Mouse (Mus musculus) ES-Bruce4 (cell line): ENCODE results near the gene B430306N03Rik.

Experiments
- CTCF ChIP-seq: IDR thresholded peaks from one replicate; pipeline ENCODE4 v1.8.1; 2011; ENCODE audit warnings: low read depth, low read length
- POLR2A ChIP-seq: IDR thresholded peaks from one replicate; pipeline ENCODE4 v1.8.1; 2011; ENCODE audit warnings: low read length; ENCODE audit not compliant: insufficient read depth

- TF ChIP-seq CTCF (no peak), POLR2A (no peak)
Measured at GRCm38 (mm10) chr17:48272158-48272557, 43.8 kb upstream of the B430306N03Rik start.
